Mouse (Mus musculus): ENCODE data around the gene Hist1h2an. TPM values are rescaled to one million over a fixed set of nuclear protein-coding genes. Genes with fewer than 3 reads are reported as not detected.
A peak's percentile ranks its signal among the peaks of the same experiment; 100 is the strongest.
"Not testable (repeated sequence)": the region's sequence is repeated elsewhere in the genome, so short reads cannot be mapped to it uniquely, and the experiment has no call there.

Gene Hist1h2an
- polyA plus RNA-seq, 1 experiment from 2014 or later, result 2.4 TPM

DNA sequence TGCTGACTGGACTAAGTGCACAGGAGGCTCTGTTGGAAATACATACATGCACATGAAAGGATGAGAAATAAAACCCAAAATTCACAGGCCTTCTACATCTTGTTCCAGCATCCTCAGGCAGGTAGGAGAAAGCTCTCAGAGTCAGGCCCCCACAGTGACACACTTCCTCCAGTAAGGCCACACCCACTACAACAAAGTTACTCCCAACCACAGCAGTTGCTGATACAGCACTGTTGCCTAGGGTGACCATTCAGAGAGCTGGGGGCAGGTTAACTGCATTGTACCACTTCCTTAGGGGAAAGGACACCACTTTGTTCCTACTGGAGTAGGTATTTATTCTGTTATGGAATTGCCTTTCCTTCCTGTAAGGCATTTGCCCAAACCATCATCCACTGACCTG, 10.1 kb upstream of the Hist1h2an start:
- H3K27me3 ChIP-seq (replicated peaks); H3K36me3 ChIP-seq; H3K4me1 ChIP-seq (replicated peaks); H3K9me3 ChIP-seq; H3K27ac ChIP-seq; H3K4me2 ChIP-seq (replicated peaks); ATAC-seq; H3K9ac ChIP-seq; H3K4me3 ChIP-seq (replicated peaks): not testable (repeated sequence)

DNA sequence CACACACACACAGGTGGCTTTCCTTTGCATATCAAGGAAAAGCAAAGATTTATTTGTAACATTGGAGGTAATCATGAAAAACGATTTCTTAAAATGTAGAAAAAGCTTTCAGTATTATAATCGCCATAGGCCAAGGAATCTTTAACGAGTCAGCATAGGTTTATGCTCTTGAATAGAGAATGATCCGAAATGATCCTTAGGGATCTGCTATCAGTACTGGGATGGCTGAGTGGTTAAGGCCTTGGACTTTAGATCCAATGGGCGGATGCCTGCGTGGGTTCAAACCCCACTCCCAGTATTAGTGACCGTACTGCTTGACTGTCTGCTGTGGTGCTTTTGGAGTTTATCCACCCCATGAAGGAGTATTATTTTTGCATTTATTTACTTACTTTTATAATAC, 8.6 kb upstream of the Hist1h2an start:
- 92% methylated on average over 7 of the region's 7 CpGs for WGBS

DNA sequence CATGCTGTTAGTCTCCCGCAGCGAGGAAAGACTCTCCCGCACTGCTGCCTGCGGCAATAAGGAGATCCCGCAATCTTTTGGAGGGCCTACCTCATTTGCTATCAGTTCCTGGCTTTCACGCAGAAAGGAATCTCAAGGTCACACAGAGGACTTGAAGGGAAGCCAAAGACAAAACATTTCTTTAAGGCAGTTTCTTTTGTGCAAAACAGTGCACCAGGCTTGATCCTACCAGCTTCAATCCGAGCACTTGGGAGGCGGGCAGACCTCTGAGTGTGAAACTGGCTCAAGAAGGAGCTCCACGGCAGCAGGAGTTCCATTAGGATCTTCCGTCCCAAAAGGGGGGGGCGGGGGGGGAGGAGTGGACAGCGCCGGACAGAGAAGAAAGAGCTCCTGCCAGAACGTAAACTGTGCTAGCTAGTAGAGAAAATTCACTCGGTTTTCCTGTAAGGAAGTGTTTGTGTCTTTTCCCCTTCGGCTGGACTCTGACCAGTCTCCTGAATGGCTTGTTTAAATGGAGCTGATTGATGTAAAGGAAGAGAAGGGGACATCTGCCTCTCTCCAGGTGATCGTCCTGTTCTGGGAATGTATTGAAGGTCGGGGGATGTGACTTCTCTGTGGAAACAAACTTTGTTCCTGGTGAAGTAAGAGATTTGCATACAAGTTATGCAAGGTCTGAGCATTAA, 3.7 kb upstream of the Hist1h2an start:
- Histone ChIP-seq H3K4me2 (replicated peaks) (peak overlapping the region; percentile 54), H3K9me3 (no peaks in the 10 kb centered on the region), H3K27ac (0 out of 2 replicates have a peak overlapping the region, but pooled peaks have one; percentile 22), H3K4me3 (replicated peaks) (peak overlapping the region; percentile 15; the same call in 1 of the 2 replicates), H3K27me3 (replicated peaks) (no peaks in the 10 kb centered on the region), H3K9ac (peak overlapping the region; percentile 36), H3K36me3 (no peaks in the 10 kb centered on the region), H3K4me1 (replicated peaks) (peaks cover 8% of the 10 kb centered on the region; the same call in 1 of the 2 replicates)
- 12% methylated on average over 18 of the region's 18 CpGs for WGBS
- no peak for ATAC-seq

More for the DNA sequence above, 8.6 kb upstream of the Hist1h2an start:
- Histone ChIP-seq H3K36me3 (no peaks in the 10 kb centered on the region), H3K4me3 (replicated peaks) (no peak overlapping the region), H3K27me3 (replicated peaks) (no peaks in the 10 kb centered on the region), H3K9me3 (no peaks in the 10 kb centered on the region), H3K4me1 (replicated peaks) (0 out of 2 replicates have a peak, but pooled peaks cover 2% of the 10 kb centered on the region), H3K9ac (no peak overlapping the region), H3K27ac (no peak overlapping the region), H3K4me2 (replicated peaks) (no peak overlapping the region)
- ATAC-seq, result no peak

DNA sequence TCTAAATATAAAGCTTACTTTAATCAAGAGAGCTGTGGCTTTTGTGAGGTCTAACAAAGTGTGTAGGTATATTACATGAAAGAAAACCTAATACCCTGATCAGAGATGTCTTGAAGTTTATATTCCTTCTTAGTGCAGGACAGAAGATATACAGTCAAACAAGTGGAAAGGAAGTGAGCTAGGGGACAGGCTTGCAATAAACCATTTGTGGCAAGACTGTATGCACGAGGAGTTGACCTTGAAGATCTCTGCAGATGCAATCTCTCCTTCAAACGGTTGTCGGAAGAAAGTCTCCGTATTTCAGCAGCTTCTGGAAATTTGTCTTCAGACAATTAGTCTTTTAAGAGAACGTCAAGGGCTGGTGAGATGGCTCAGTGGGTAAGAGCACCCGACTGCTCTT, 2.9 kb upstream of the Hist1h2an start:
- Histone ChIP-seq H3K27ac (no peak overlapping the region), H3K4me3 (replicated peaks) (no peak overlapping the region), H3K9ac (no peak overlapping the region), H3K36me3 (no peaks in the 10 kb centered on the region), H3K4me1 (replicated peaks) (peaks cover 12% of the 10 kb centered on the region; the same call in 1 of the 2 replicates), H3K9me3 (no peaks in the 10 kb centered on the region), H3K27me3 (replicated peaks) (no peaks in the 10 kb centered on the region), H3K4me2 (replicated peaks) (no peak overlapping the region)
- 46% methylated on average over 6 of the region's 6 CpGs for WGBS
- ATAC-seq, result no peak

DNA sequence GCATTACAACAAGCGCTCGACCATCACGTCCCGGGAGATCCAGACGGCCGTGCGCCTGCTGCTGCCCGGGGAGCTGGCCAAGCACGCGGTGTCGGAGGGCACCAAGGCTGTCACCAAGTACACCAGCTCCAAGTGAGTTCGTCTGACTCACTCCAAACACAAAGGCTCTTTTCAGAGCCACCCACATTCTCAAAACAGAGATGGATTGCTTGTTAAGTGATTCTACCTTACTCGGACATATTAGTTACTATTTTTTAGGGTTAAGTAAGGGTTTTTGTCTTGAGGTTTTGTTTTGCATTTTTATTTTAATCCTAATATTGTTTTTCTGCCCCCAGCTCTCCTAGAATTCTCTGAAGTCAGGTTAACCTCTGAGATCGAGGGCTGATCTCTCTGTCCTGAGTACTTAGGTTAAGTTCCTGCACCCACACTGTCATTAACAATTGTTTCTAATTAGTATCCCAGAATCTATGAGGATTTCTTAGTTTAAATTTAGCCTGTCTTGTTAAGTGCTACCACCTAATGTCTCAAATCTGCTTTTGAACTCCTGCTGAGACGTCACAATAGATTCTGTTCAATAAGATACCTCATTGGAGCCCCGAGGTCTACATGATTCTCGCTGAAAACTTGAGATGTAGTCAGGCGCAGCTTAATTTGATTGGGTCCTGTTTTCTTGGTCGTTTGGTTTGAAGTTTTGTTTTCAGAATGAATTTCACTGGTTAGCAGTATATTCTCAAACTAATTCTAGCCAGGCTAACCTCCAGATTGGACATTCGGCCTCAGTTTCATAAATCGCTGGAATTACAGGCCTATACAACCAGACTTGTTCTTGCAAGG, 959 bp upstream of the Hist1h2an start:
- Histone ChIP-seq H3K27me3 (replicated peaks) (no peaks in the 10 kb centered on the region), H3K4me3 (replicated peaks) (no peak overlapping the region), H3K4me2 (replicated peaks) (peak overlapping the region; percentile 60), H3K4me1 (replicated peaks) (peaks cover 19% of the 10 kb centered on the region), H3K36me3 (no peaks in the 10 kb centered on the region), H3K9ac (peak overlapping the region; percentile 32; the same call in 1 of the 2 replicates), H3K27ac (peak overlapping the region; percentile 56; the same call in 1 of the 2 replicates), H3K9me3 (no peaks in the 10 kb centered on the region)
- ATAC-seq, result peak; percentile 7; the same call in 1 of the 2 replicates
- WGBS, result 26% methylated on average over 15 of the region's 21 CpGs

DNA sequence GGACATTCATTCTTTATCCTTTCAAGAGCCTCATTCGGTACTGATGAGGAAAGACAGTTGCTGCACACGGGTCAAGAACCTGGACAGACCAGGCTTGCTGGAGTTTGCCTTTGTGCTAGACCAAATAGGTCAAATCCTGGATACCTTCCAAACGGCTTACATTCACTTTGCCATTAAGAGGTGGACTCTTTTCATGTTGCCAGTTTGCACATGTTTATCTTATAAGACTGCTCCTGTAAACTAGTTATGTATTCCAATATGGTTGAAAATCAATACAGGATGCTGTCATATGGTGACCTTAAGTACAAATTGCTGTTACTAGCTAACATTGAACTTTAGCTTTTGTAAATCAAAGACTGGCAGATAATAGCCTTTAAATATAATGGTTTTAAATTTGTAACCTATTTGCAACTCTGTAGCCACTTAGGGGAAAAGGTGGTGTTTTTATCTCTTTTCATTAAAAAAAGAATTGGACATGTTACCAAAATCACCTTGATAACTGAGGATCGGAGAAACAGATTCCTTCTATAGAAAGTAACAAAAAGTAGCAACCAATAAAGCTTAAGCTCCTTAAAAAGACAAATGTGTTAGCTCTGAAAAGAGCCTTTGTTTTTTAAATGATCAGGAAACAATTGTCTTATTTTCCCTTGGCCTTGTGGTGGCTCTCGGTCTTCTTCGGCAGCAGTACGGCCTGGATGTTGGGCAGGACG, 674 bp downstream of the Hist1h2an start:
- Histone ChIP-seq H3K27me3 (replicated peaks) (no peaks in the 10 kb centered on the region), H3K4me3 (replicated peaks) (peak overlapping the region; percentile 34), H3K27ac (peak overlapping the region; percentile 84), H3K36me3 (no peaks in the 10 kb centered on the region), H3K4me2 (replicated peaks) (peak overlapping the region; percentile 60), H3K9me3 (no peaks in the 10 kb centered on the region), H3K9ac (peak overlapping the region; percentile 41), H3K4me1 (replicated peaks) (peaks cover 23% of the 10 kb centered on the region)
- WGBS, result 8% methylated on average over 8 of the region's 8 CpGs
- ATAC-seq, result no peak

DNA sequence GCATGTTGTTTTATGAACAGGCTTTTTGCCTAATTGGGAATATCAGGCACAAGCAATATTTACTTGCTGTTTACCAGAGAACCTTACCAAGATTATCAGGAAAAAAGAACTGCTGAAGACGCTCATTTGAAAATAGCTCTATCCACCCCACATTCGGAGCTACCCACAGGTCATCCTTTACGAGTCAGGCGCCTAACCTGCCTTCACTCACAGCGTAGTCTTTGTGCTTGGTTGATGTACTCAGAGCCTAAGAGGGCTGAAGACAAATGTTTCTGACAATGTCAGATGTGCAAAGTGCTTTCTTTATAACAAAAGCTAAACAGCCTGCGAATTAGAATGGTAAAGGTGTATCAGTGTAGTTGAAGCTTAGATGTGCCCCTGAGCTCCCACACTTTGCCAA, 2.7 kb downstream of the Hist1h2an start:
- Histone ChIP-seq H3K9ac (peak overlapping the region; percentile 37; the same call in 1 of the 2 replicates), H3K27me3 (replicated peaks) (no peaks in the 10 kb centered on the region), H3K27ac (peak overlapping the region; percentile 86), H3K9me3 (no peaks in the 10 kb centered on the region), H3K4me2 (replicated peaks) (peak overlapping the region; percentile 62), H3K4me1 (replicated peaks) (peaks cover 19% of the 10 kb centered on the region), H3K4me3 (replicated peaks) (peak overlapping the region; percentile 39; the same call in 1 of the 2 replicates), H3K36me3 (no peaks in the 10 kb centered on the region)
- no peak for ATAC-seq
- 38% methylated on average over 6 of the region's 6 CpGs for WGBS

DNA sequence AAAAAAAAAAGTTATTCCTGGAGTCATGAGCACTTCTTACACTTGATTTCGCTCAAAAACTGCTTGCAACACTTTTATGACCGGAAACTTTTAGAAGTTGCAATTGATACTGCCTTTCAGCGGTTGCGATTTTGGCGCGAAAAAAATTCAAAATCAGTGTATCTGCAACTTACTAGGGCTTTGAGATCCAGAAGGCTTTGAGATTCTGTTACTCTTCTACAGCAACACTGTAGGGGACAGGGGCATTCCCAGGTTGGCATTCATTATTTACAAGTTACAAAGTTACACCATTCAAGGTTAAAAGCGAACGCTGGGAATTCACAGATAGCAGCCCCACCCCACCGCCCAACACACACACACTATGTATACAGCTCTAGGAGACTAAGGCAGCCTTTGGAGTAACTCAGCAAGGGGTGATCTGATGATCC, 3.3 kb downstream of the Hist1h2an start:
- ATAC-seq, result no peak
- Histone ChIP-seq H3K27ac (peak overlapping the region; percentile 86), H3K4me1 (replicated peaks) (peaks cover 19% of the 10 kb centered on the region), H3K4me2 (replicated peaks) (peak overlapping the region; percentile 62), H3K36me3 (no peaks in the 10 kb centered on the region), H3K4me3 (replicated peaks) (peak overlapping the region; percentile 39), H3K9me3 (no peaks in the 10 kb centered on the region), H3K9ac (peak overlapping the region; percentile 37; the same call in 1 of the 2 replicates), H3K27me3 (replicated peaks) (no peaks in the 10 kb centered on the region)
- WGBS, result 2% methylated on average over 9 of the region's 9 CpGs

DNA sequence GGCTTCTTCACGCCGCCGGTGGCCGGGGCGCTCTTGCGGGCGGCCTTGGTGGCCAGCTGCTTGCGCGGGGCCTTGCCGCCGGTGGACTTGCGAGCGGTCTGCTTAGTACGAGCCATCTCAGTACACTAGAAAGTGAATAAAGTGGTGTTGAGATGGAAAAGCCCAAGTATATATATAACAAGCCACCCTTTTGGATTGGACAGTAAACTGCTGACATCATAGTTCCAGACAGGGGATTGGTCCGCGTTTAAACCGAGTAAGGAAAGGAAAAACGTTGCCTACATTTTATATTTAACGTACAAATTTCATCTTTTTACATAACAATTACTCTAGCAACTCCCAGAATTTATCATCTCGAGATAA, 3.8 kb downstream of the Hist1h2an start, which contains the start of gene Hist1h3i:
Hist1h3i (minus strand) TSS at position 116 of the 363 bp plus-strand sequence.
- Histone ChIP-seq H3K4me3 (replicated peaks) (peak within 1 kb of the TSS; percentile 39), H3K36me3 (no peaks in the 10 kb centered on the region), H3K9ac (peak within 1 kb of the TSS; percentile 47), H3K27ac (peak within 1 kb of the TSS; percentile 86), H3K9me3 (no peaks in the 10 kb centered on the region), H3K27me3 (replicated peaks) (no peaks in the 10 kb centered on the region), H3K4me2 (replicated peaks) (peak within 1 kb of the TSS; percentile 62), H3K4me1 (replicated peaks) (peaks cover 19% of the 10 kb centered on the region)
- peak; percentile 63 for ATAC-seq
- under 1% methylated on average over 18 of the region's 20 CpGs for WGBS

DNA sequence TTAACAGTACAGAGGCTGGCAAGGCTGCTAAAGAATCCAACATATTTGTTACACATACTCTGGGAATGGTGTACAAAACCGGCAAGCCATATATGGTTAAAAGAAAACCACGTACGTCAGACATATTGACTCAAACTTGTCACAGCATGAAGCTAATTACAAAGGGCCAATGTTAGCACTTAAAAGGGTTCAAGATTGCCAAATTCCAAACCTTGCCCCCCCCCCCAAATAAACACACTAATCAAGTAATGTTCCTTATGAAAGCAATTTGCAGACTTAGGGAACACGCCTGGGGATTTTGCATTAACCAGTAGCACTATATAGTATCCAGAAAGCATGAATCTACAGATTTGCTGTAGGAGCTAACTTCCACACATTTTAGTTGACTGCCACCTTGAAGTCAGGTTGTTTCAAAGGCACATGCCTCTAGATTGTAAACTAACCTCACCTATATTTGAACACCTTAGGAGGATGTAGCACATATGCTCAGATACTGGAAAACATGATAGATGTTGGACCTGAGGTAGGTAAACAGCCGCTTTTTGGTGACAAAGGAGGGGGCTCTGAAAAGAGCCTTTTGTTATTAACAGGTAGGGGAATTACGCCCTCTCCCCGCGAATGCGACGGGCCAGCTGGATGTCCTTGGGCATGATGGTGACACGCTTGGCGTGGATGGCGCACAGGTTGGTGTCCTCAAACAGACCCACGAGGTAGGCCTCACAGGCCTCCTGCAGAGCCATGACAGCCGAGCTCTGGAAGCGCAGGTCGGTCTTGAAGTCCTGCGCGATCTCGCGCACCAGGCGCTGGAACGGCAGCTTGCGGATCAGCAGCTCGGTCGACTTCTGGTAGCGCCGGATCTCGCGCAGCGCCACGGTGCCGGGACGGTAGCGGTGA, 4.4 kb downstream of the Hist1h2an start:
- Histone ChIP-seq H3K4me3 (replicated peaks) (peak overlapping the region; percentile 39), H3K4me1 (replicated peaks) (peaks cover 19% of the 10 kb centered on the region), H3K9ac (peak overlapping the region; percentile 47), H3K27ac (peak overlapping the region; percentile 81), H3K4me2 (replicated peaks) (peak overlapping the region; percentile 62)
- ATAC-seq; H3K36me3 ChIP-seq; H3K9me3 ChIP-seq; H3K27me3 ChIP-seq (replicated peaks): not testable (repeated sequence)
- WGBS, result under 1% methylated on average over 14 of the region's 35 CpGs

DNA sequence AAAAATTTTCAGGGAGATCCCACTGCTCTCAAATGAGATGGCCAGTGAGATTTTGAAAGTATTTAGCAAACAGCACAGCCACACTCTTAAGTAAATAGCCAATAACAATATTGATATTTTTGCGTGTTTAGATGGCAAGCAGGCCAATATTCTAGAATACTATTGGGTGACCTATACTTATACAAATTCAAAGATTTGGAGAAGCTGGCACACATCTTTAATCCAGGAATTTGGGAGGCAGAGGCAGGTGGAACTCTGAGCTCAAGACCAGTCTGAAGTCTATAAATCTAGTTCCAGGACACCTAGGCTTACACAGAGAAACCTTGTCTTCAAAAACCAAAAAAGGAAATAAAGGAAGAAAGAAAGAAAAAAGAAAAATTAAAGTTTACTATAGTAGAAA, 5.4 kb downstream of the Hist1h2an start:
- no peak overlapping the region for H3K4me2 ChIP-seq (replicated peaks)
- no peaks in the 10 kb centered on the region for H3K36me3 ChIP-seq
- no peak for ATAC-seq
- H3K9me3 ChIP-seq, result no peaks in the 10 kb centered on the region
- H3K9ac ChIP-seq, result no peak overlapping the region
- no peaks in the 10 kb centered on the region for H3K27me3 ChIP-seq (replicated peaks)
- H3K4me3 ChIP-seq (replicated peaks), result no peak overlapping the region
- peaks cover 19% of the 10 kb centered on the region for H3K4me1 ChIP-seq (replicated peaks)
- H3K27ac ChIP-seq, result no peak overlapping the region
- 90% methylated on average over 1 of the region's 1 CpGs for WGBS
